Mouse (Mus musculus) small intestine, adult 10 weeks (tissue): ENCODE results near the gene Lsm10. TPM values are rescaled to one million over a fixed set of nuclear protein-coding genes. Genes with fewer than 3 reads are reported as not detected.

ENCODE experiments used
- polyA plus RNA-seq: library from polyadenylated mRNA; stranded (reverse); fragments of 350-450 nt; fragmentation: Illumina TruSeq; extraction: RNeasy Lipid Tissue Mini Kit (QIAGEN cat#74804); gene quantifications from one replicate; pipeline ENCODE4 v1.2.3, GENCODE M21; 2014; ENCODE audit warnings: low replicate concordance

Lsm10 gene
- 1.2 TPM for polyA plus RNA-seq

GRCm38 (mm10) chr4:126096464-126097111 lies at the start of gene Lsm10:
Lsm10 (plus strand) TSS chr4:126096623.

GRCm38 (mm10) chr4:126046851-126047585 lies 49.4 kb upstream of the Lsm10 start, which contains the start of gene Mrps15:
Mrps15 (plus strand) TSS chr4:126046925.

GRCm38 (mm10) chr4:126058134-126058996 lies 38.1 kb upstream of the Lsm10 start, which contains the start of gene Oscp1:
Oscp1 (plus strand) TSS chr4:126058565.

GRCm38 (mm10) chr4:126103590-126104068 lies 7.2 kb downstream of the Lsm10 start, which contains the start of gene Stk40:
Stk40 (plus strand) TSS chr4:126103957.

GRCm38 (mm10) chr4:126147533-126148160 lies 51.2 kb downstream of the Lsm10 start, which contains the start of gene Eva1b:
Eva1b (plus strand) TSS chr4:126147744.

Other genes with a start within 250 kb of the Lsm10 start
- gene Csf3r, start 72.1 kb upstream of the Lsm10 start, polyA plus RNA-seq, result not detected
- 145 TPM for gene Mrps15, start 49.7 kb upstream of the Lsm10 start, polyA plus RNA-seq
- 0.15 TPM for gene Oscp1, start 38.1 kb upstream of the Lsm10 start, polyA plus RNA-seq
- gene Stk40, start 7.3 kb downstream of the Lsm10 start, polyA plus RNA-seq, result 1.3 TPM
- not detected for gene Eva1b, start 51.1 kb downstream of the Lsm10 start, polyA plus RNA-seq
- 2.3 TPM for gene Sh3d21, start 66.9 kb downstream of the Lsm10 start, polyA plus RNA-seq
- 207 TPM for gene Thrap3, start 106.1 kb downstream of the Lsm10 start, polyA plus RNA-seq
- 0.56 TPM for gene Map7d1, start 159.7 kb downstream of the Lsm10 start, polyA plus RNA-seq
- gene Trappc3, start 165.7 kb downstream of the Lsm10 start, polyA plus RNA-seq, result 23.6 TPM
- 0.71 TPM for gene Col8a2, start 190.2 kb downstream of the Lsm10 start, polyA plus RNA-seq
- not detected for gene Adprhl2, start 225.1 kb downstream of the Lsm10 start, polyA plus RNA-seq
- not detected for gene Tekt2, start 229.1 kb downstream of the Lsm10 start, polyA plus RNA-seq